Mouse (Mus musculus): Measurements from ENCODE around the gene Arpc1a. TPM values are rescaled to one million over a fixed set of nuclear protein-coding genes. Genes with fewer than 3 reads are reported as not detected.
A peak's percentile ranks its signal among the peaks of the same experiment; 100 is the strongest.

Gene Arpc1a
- polyA plus RNA-seq, 1 experiment from 2014 or later, result 159 TPM

DNA sequence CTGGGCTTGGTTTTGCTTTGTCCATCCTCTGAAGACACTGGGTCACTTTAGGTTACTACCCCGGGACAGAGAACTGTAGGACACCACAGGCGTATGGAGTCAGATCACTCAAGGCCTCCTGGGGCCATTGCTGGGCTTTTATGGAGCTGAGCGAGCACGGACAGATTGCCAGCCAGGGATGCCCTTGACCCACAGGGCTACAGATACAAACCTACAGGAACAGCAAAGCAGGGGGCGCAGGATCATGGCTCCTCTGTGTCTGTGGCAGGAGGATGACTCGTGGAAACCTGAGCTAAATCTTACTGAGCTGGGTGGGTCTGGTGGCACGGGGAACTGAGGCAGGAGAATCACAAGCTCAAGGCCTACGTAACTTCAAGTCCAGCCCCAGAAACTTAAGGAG is 28.9 kb downstream of the Arpc1a start:
- Histone ChIP-seq H3K4me1 (replicated peaks) (peaks cover 15% of the 10 kb centered on the region), H3K4me3 (no peak overlapping the region), H3K36me3 (peaks cover 39% of the 10 kb centered on the region), H3K27me3 (ENCODE audit: insufficient read depth, poor library complexity, severe bottlenecking) (peaks cover 26% of the 10 kb centered on the region), H3K27ac (no peak overlapping the region), H3K9me3 (no peaks in the 10 kb centered on the region)
- DNase-seq (ENCODE audit: low spot score), result no peak
- WGBS, result 82% methylated on average over 8 of the region's 8 CpGs

DNA sequence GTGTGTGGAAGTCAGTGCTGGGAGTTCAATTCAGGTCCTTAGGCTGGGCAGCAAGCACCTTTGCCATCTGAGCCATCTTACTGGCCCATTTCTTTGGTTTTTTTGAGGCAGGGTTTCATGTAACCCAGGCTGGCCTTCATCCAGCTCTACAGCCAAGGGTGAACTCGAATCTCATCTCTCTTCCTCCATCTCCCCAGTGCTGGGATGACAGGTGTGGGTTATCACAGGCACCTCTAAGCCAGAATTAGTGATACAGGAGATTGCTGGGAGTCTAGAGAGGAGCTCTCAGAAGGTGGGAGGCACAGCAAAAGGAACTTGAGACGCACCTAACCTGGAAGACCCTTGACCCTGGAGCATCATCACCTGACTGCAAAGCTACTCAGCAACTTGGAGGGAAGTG is 29.8 kb downstream of the Arpc1a start:
- Histone ChIP-seq H3K9me3 (no peaks in the 10 kb centered on the region), H3K4me3 (peak overlapping the region; percentile 64), H3K36me3 (peaks cover 30% of the 10 kb centered on the region), H3K4me1 (replicated peaks) (peaks cover 15% of the 10 kb centered on the region), H3K27me3 (ENCODE audit: insufficient read depth, poor library complexity, severe bottlenecking) (peaks cover 26% of the 10 kb centered on the region), H3K27ac (no peak overlapping the region)
- DNase-seq (ENCODE audit: low spot score), result no peak
- 55% methylated on average over 2 of the region's 2 CpGs for WGBS

DNA sequence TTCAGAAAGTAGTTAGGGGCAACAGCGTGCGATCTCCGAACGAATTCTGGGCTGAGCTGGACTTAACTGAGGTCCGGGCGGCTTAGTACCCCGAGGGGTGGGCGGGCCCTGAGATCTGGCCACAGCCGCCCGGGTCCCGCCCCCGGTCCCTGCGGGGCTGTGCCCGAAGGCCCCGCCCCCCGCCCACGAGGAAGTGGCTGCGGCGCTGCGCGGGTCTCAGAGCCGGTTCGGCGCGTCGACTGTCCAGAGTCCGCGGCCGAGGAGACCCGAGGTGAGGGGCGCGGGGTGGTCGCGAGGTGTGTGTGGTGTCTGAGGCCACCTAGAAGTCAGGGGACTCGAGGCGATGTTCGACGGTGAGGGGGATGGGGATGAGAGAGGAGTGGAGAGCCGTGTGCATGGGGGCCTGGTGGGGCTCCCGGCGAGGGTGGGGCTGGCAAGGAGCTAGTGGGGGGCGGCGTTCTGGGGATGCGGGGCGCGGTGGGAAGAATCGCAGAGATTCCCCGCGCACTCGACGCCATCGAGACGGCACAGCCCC is 30.5 kb downstream of the Arpc1a start, which contains the start of gene Arpc1b:
Gene Arpc1b, plus strand, starts transcription at position 145 of the 535 bp plus-strand sequence.
- peaks cover under 1% of the 10 kb centered on the region; the same call in 1 of the 2 replicates for H3K9me3 ChIP-seq
- peak; percentile 56 for DNase-seq (ENCODE audit: low spot score)
- WGBS, result under 1% methylated on average over 42 of the region's 53 CpGs
- H3K27ac ChIP-seq, result peak within 1 kb of the TSS; percentile 81
- H3K4me1 ChIP-seq (replicated peaks), result peaks cover 15% of the 10 kb centered on the region
- peak within 1 kb of the TSS; percentile 64 for H3K4me3 ChIP-seq
- H3K27me3 ChIP-seq (ENCODE audit: insufficient read depth, poor library complexity, severe bottlenecking), result peaks cover 26% of the 10 kb centered on the region
- H3K36me3 ChIP-seq, result peaks cover 23% of the 10 kb centered on the region

DNA sequence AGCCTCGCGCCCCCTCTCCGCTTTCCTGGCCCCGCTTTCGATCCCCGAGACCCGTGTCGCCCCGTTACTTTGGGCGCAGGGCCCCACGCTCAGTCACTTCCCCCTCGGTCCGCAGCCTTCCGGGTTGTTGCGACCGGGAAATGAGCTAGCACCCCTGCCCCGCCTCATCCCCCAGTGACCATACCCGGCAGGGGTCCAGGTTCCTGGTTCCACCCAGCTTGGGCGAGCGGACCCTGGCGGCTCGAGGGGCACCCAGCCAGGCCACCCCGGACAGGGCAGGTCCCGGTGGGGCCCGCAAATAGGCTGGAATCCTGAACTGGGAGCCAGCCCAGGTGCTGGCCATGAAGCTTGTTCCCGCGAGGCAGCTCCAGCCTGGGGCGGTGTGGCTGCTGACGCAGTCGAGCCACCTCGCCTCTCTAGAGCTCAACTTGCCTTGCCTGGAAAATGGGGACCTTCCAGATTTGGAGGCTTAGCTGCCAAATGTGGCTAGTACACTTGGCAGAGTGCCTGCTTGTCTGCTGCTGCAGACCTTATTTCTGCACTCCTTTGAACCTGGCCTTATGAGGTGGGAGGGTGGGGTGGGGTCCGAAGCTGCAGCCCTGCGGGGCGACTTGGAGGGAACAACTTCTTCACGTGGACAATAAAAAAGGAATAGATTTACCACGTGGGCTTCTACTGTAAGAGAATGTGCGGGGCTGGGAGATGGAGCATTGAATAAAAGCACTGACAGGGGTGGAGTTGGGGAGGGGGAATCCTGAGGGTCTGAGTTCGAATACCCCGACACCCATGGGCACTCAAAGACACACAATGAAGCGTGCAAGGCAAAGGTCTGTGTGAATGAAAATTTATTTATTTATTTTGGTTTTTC is 31.2 kb downstream of the Arpc1a start:
- Histone ChIP-seq H3K4me1 (replicated peaks) (peaks cover 15% of the 10 kb centered on the region), H3K36me3 (peaks cover 16% of the 10 kb centered on the region), H3K27ac (peak overlapping the region; percentile 81), H3K27me3 (ENCODE audit: insufficient read depth, poor library complexity, severe bottlenecking) (peaks cover 26% of the 10 kb centered on the region), H3K9me3 (peaks cover 6% of the 10 kb centered on the region), H3K4me3 (peak overlapping the region; percentile 64)
- DNase-seq (ENCODE audit: low spot score), result peak; percentile 27
- 20% methylated on average over 38 of the region's 40 CpGs for WGBS

DNA sequence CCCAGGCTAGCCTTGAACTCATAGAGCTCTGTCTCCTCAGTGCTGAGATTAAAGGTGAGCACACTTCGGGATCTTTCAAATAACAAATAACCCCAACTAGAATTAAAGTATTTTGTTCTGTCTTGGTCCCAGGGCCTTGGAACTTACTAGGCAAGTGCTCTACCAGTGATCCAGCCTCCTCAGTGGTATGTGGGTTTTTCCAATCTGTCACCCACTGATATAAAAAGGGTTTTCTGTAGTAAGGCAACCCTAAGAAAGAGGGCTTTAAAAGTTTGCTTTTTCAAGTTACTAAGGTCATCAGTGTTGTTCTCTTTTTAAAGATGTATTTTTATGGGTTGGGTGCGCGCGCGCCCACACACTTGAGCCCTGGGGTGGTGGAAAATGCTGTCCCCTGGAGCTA is 32.1 kb downstream of the Arpc1a start:
- Histone ChIP-seq H3K4me1 (replicated peaks) (peaks cover 15% of the 10 kb centered on the region), H3K9me3 (peaks cover 6% of the 10 kb centered on the region), H3K4me3 (no peak overlapping the region), H3K27me3 (ENCODE audit: insufficient read depth, poor library complexity, severe bottlenecking) (peaks cover 26% of the 10 kb centered on the region), H3K36me3 (peaks cover 7% of the 10 kb centered on the region), H3K27ac (no peak overlapping the region)
- 93% methylated on average over 5 of the region's 5 CpGs for WGBS
- DNase-seq (ENCODE audit: low spot score), result no peak

DNA sequence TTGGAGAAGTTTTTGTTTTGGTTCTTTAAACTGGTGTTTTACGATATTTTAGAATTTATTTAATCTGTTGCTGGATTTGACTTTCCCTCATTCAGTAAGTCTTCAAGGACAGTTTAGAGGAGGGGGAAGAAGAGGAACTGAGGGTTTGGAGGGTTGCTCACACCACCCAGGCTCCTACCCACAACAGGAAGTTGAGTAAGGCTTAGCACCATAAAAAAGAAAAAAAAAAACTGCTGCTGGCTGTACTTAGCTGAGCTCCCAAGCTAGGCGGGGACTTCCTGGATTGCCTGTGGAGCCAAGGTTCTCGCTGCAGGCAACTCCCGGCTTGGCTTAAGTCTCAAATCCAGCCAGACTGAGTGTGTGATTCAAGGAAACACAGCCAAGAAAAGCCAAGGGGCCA is 32.7 kb downstream of the Arpc1a start:
- no peak overlapping the region for H3K27ac ChIP-seq
- no peak overlapping the region for H3K4me3 ChIP-seq
- peaks cover 15% of the 10 kb centered on the region for H3K4me1 ChIP-seq (replicated peaks)
- DNase-seq (ENCODE audit: low spot score), result no peak
- H3K36me3 ChIP-seq, result peaks cover 1% of the 10 kb centered on the region; the same call in 1 of the 2 replicates
- peaks cover 6% of the 10 kb centered on the region for H3K9me3 ChIP-seq
- peaks cover 26% of the 10 kb centered on the region for H3K27me3 ChIP-seq (ENCODE audit: insufficient read depth, poor library complexity, severe bottlenecking)
- WGBS, result 65% methylated on average over 4 of the region's 4 CpGs

DNA sequence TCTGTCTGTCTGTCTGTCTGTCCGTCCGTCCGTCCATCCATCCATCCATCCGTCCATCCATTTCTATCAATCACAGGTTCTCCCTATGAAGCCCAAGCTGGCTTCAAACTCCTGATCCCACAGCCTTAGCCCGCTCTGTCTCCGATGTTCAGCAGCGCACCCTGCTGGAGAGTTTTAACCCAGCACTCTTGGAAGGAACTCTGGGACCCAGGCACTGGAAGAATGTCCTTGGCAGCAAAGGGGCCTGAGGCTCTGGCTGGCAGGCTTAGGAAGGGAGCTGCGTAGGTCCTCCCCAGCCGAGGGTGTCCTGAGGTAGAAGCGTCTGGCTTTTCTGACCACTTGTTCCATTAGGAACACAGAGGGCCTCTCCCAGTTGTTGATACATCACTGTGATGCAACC is 33.3 kb downstream of the Arpc1a start:
- Histone ChIP-seq H3K27me3 (ENCODE audit: insufficient read depth, poor library complexity, severe bottlenecking) (peaks cover 26% of the 10 kb centered on the region), H3K4me1 (replicated peaks) (peaks cover 15% of the 10 kb centered on the region), H3K4me3 (no peak overlapping the region), H3K9me3 (peaks cover 6% of the 10 kb centered on the region), H3K27ac (no peak overlapping the region), H3K36me3 (0 out of 2 replicates have a peak, but pooled peaks cover 3% of the 10 kb centered on the region)
- WGBS, result 39% methylated on average over 10 of the region's 10 CpGs
- DNase-seq (ENCODE audit: low spot score), result peak; percentile 56

DNA sequence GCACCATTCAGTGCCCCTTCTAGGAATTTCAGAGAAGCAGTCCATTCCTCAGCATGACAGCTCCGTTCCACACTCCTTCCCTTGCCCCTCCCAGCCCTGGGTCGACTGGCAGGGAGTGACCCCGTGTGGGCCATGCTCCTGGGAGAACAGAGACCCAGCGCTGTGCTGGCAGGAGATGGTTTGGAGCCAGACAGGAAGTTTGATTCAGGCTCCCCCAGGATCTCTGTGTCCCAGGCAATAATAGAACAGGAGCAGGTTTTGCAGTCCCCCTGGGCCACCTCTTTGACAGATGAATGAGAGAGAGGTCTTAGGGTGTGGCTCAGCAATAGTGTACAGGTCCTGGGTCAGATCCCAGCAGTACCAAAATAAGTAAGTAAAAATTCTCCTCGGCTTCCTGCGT is 34.4 kb downstream of the Arpc1a start:
- H3K27me3 ChIP-seq (ENCODE audit: insufficient read depth, poor library complexity, severe bottlenecking), result peaks cover 26% of the 10 kb centered on the region
- WGBS, result 66% methylated on average over 6 of the region's 6 CpGs
- H3K36me3 ChIP-seq, result peaks cover 13% of the 10 kb centered on the region
- DNase-seq (ENCODE audit: low spot score), result no peak
- H3K4me1 ChIP-seq (replicated peaks), result peaks cover 15% of the 10 kb centered on the region
- peaks cover 6% of the 10 kb centered on the region for H3K9me3 ChIP-seq
- H3K27ac ChIP-seq, result no peak overlapping the region
- no peak overlapping the region for H3K4me3 ChIP-seq

DNA sequence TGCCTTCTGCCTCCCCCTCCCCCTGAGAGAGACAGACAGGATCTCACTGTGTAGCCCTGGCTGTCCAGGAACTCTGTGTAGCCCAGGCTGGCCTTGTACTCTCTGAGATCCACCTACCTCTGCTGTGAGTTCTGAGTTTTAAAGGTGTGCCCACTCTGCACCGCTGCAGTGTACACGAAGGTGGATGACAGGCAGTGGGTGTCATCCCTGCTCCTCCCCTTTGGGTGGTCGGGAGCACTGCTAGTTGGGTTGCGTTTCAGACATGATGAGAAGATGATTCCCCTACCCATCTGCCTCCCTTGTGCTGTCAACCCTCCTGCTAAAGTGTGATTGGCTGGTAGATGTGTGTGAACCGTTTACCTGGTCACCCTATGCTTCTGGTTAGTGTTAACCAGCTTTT is 34.8 kb downstream of the Arpc1a start:
- Histone ChIP-seq H3K27me3 (ENCODE audit: insufficient read depth, poor library complexity, severe bottlenecking) (peaks cover 23% of the 10 kb centered on the region), H3K36me3 (peaks cover 17% of the 10 kb centered on the region), H3K4me1 (replicated peaks) (peaks cover 15% of the 10 kb centered on the region), H3K9me3 (peaks cover 6% of the 10 kb centered on the region), H3K4me3 (no peak overlapping the region), H3K27ac (no peak overlapping the region)
- WGBS, result 91% methylated on average over 5 of the region's 5 CpGs
- DNase-seq (ENCODE audit: low spot score), result no peak

DNA sequence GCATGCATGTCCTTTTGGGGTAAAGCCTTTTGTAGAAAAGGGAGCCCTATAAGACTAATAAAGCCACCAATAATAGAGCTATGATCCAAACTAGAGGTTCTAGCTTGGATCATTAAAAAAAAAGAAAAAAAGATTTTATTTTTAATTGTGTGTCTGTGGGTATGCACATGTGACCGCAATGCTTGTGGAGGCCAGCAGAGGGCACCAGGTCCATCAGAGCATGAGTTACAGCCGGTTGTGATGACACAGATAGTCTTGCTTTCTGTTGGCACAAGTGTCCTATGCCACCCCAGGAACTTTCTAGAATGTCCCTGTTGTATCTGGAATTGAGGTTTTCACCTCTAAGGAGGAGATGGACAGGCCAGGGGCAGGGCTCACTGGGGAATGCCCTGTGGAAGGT is 35.8 kb downstream of the Arpc1a start:
- Histone ChIP-seq H3K36me3 (peaks cover 26% of the 10 kb centered on the region), H3K27me3 (ENCODE audit: insufficient read depth, poor library complexity, severe bottlenecking) (peaks cover 14% of the 10 kb centered on the region), H3K4me1 (replicated peaks) (peaks cover 6% of the 10 kb centered on the region), H3K27ac (no peak overlapping the region), H3K9me3 (peaks cover 6% of the 10 kb centered on the region), H3K4me3 (no peak overlapping the region)
- 84% methylated on average over 2 of the region's 2 CpGs for WGBS
- no peak for DNase-seq (ENCODE audit: low spot score)

DNA sequence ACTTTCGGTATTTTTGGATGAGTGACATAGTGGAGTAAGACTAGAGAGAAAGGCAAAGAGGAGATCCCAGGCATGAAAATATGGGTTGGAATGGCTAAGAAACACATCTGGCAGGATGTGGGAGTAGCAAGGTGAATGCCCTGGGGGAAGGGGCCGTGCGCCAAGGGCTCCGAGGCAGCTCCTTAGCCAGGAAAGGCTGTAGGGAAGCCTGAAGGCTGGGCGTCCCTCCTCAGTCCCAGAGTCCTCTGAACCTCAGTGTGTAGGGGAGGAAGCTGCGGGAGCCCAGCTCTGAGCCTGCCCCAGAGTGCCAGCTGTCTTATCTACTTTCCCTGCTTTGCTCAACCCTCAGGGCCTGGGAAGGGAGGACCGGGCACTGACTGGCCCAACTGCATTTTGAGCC is 37.3 kb downstream of the Arpc1a start:
- no peak overlapping the region for H3K27ac ChIP-seq
- WGBS, result 64% methylated on average over 7 of the region's 7 CpGs

DNA sequence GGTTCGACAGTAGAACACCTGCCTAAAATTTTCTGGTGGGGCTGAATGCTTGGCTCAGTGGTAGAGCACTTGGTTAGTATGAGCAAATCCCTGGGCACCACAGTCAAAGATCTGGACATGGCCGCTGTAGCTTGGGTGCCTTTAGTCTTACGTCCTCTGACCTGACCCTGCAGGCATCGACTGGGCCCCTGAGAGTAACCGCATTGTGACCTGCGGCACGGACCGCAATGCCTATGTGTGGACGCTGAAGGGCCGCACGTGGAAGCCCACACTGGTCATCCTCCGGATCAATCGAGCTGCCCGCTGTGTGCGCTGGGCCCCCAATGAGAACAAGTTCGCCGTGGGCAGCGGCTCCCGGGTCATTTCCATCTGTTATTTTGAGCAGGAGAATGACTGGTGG is 39.8 kb downstream of the Arpc1a start:
- Histone ChIP-seq H3K9me3 (peaks cover 6% of the 10 kb centered on the region), H3K27ac (no peak overlapping the region), H3K36me3 (peaks cover 66% of the 10 kb centered on the region), H3K27me3 (ENCODE audit: insufficient read depth, poor library complexity, severe bottlenecking) (no peaks in the 10 kb centered on the region), H3K4me1 (replicated peaks) (no peaks in the 10 kb centered on the region), H3K4me3 (no peak overlapping the region)
- no peak for DNase-seq (ENCODE audit: low spot score)
- 94% methylated on average over 19 of the region's 19 CpGs for WGBS

More for the DNA sequence above, 37.3 kb downstream of the Arpc1a start:
- Histone ChIP-seq H3K4me3 (no peak overlapping the region), H3K36me3 (peaks cover 42% of the 10 kb centered on the region), H3K4me1 (replicated peaks) (no peaks in the 10 kb centered on the region), H3K9me3 (peaks cover 6% of the 10 kb centered on the region), H3K27me3 (ENCODE audit: insufficient read depth, poor library complexity, severe bottlenecking) (no peaks in the 10 kb centered on the region)
- no peak for DNase-seq (ENCODE audit: low spot score)

DNA sequence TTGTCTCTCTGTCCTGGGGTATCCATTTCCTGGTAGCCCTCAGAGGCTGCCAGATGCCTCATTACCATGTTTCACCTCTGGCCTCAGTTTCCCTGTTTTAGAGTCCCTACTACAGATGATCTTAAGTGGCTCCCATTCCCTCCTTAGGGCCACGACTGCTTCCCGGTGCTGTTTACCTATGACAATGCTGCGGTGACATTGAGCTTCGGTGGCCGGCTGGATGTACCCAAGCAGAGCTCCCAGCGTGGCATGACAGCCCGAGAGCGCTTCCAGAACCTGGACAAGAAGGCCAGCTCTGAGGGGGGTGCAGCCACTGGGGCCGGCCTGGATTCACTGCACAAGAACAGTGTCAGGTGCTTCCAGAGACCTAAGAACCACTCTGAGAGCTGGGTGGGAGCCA is 43.0 kb downstream of the Arpc1a start:
- no peak overlapping the region for H3K4me3 ChIP-seq
- H3K27ac ChIP-seq, result no peak overlapping the region
- no peaks in the 10 kb centered on the region for H3K27me3 ChIP-seq (ENCODE audit: insufficient read depth, poor library complexity, severe bottlenecking)
- H3K4me1 ChIP-seq (replicated peaks), result no peaks in the 10 kb centered on the region
- H3K36me3 ChIP-seq, result peaks cover 97% of the 10 kb centered on the region
- no peak for DNase-seq (ENCODE audit: low spot score)
- H3K9me3 ChIP-seq, result no peaks in the 10 kb centered on the region
- 93% methylated on average over 9 of the region's 9 CpGs for WGBS

All from hindbrain, embryonic 10.5 days (tissue).